10 mouse cellular contexts compared by ENCODE assay signal in genomic region chr13:53734944-53735343, GRCm38 (mm10).
DNase-seq lines count a peak whose midpoint lies in the region; ATAC-seq and TF ChIP-seq lines count a peak whose summit lies in the region.
"Had no signal": no experiment of that assay in that cellular context is flagged by ENCODE, and none has a peak within 500 bp of the region (broad histone marks: within the 10 kb centered on the region; RNA-seq: fewer than 3 reads in every experiment).

No protein-coding gene starts in this region.

- no peaks in the 10 kb centered on the region for H3K27me3 ChIP-seq in kidney, postnatal 0 days (ENCODE audit: insufficient read depth, low read length)
- no peaks in the 10 kb centered on the region for H3K27me3 ChIP-seq in lung, embryonic 16.5 days (ENCODE audit: control insufficient read depth, insufficient read depth, low read depth, low read length)

- no peak overlapping the region for H3K27ac ChIP-seq in kidney, postnatal 0 days
- H3K27ac ChIP-seq in lung, embryonic 16.5 days (ENCODE audit: low read length), result peak overlapping the region; percentile 59; the same call in 1 of the 2 replicates
- H3K27ac ChIP-seq: left cerebral cortex, adult 2 months had no signal

- peak; percentile 60 to 72 for DNase-seq in cerebellum, postnatal 10 days
- no peak for DNase-seq in cerebellum, postnatal 25 days
- peak; percentile 65 for DNase-seq in kidney, postnatal 0 days (ENCODE audit: low spot score)
- DNase-seq in kidney, adult 9 months, result no peak
- DNase-seq in brain, adult 2 months (ENCODE audit: low read depth, low spot score), result peak; percentile 9
- no peak for DNase-seq in thymus, postnatal 4 days
- DNase-seq in testis, postnatal 14 days (ENCODE audit: low spot score), result no peak
- DNase-seq: B cell, adult 2 months had no signal

- no peak overlapping the region for H3K4me2 ChIP-seq in kidney, postnatal 0 days (ENCODE audit: low read length)
- no peak overlapping the region for H3K4me2 ChIP-seq in lung, embryonic 16.5 days (ENCODE audit: low read depth, low read length)

- no peak overlapping the region for H3K4me3 ChIP-seq in kidney, postnatal 0 days (replicated peaks; ENCODE audit: low read depth, low read length)
- H3K4me3 ChIP-seq in lung, embryonic 16.5 days (ENCODE audit: low read length), result no peak overlapping the region
- H3K4me3 ChIP-seq: left cerebral cortex, adult 2 months had no signal

- no peaks in the 10 kb centered on the region for H3K9me3 ChIP-seq in kidney, postnatal 0 days (replicated peaks; ENCODE audit: low read length)
- H3K9me3 ChIP-seq in lung, embryonic 16.5 days (ENCODE audit: control insufficient read depth, low read length), result no peaks in the 10 kb centered on the region

- no peaks in the 10 kb centered on the region for H3K4me1 ChIP-seq in kidney, postnatal 0 days (replicated peaks; ENCODE audit: insufficient read depth, low read length)
- H3K4me1 ChIP-seq in lung, embryonic 16.5 days (replicated peaks; ENCODE audit: control insufficient read depth, insufficient read depth, low read length), result peaks cover 5% of the 10 kb centered on the region; the same call in 1 of the 2 replicates

- WGBS in kidney, postnatal 0 days, result 43% methylated on average over 4 of the region's 4 CpGs
- 30% methylated on average over 4 of the region's 4 CpGs for WGBS in lung, embryonic 16.5 days

- TF ChIP-seq CTCF in kidney, postnatal 0 days (IDR thresholded peaks at IDR 0.05; ENCODE audit: low read depth), result no peak

- no peak for ATAC-seq in kidney, postnatal 0 days (replicated peaks; ENCODE audit: low FRiP score, low read depth)
- ATAC-seq in lung, embryonic 16.5 days (ENCODE audit: low read depth), result peak; percentile 97

- H3K9ac ChIP-seq in kidney, postnatal 0 days (ENCODE audit: low read depth, low read length), result no peak overlapping the region
- no peak overlapping the region for H3K9ac ChIP-seq in lung, embryonic 16.5 days (ENCODE audit: low read length)

- H3K36me3 ChIP-seq in kidney, postnatal 0 days (ENCODE audit: insufficient read depth, low read length), result no peaks in the 10 kb centered on the region
- H3K36me3 ChIP-seq in lung, embryonic 16.5 days (ENCODE audit: control insufficient read depth, insufficient read depth, low read length), result no peaks in the 10 kb centered on the region

Comparison
In these comparisons a context has a peak if more than half of its experiments do, and no peak if none do; other contexts are left out.
1. DNase-seq: peak in cerebellum, postnatal 10 days (2 of 2), kidney, postnatal 0 days (single experiment) and brain, adult 2 months (single experiment); none in cerebellum, postnatal 25 days (0 of 2), kidney, adult 9 months (single experiment), thymus, postnatal 4 days (single experiment) and testis, postnatal 14 days (single experiment).